Mouse (Mus musculus) hindbrain, embryonic 11.5 days (tissue): ENCODE measurements around the gene Wwc1. TPM values are rescaled to one million over a fixed set of nuclear protein-coding genes. Genes with fewer than 3 reads are reported as not detected.
A peak's percentile ranks its signal among the peaks of the same experiment; 100 is the strongest.
"Not testable (repeated sequence)": the region's sequence is repeated elsewhere in the genome, so short reads cannot be mapped to it uniquely, and the experiment has no call there.

Experiments used
- ATAC-seq: fragments of 200-750 bp; cut with Nextera tagmentation; 2 replicates; pipeline ENCODE4 v1.8.0; 2017; ENCODE audit warnings: mild to moderate bottlenecking, moderate TSS enrichment, moderate library complexity; ENCODE audit not compliant: low FRiP score
- DNase-seq: peaks from one replicate; pipeline ENCODE4 v3.0.0-alpha.2; 2015; ENCODE audit warnings: low spot score
- H3K27ac ChIP-seq: fragments of 300-500 bp; sonication (generic); 2 replicates; pipeline ENCODE4 v1.5.1; 2014; ENCODE audit warnings: mild to moderate bottlenecking, low read depth, low read length
- H3K27me3 ChIP-seq: fragments of 300-500 bp; sonication (generic); 2 replicates; pipeline ENCODE4 v1.6.1; 2014; ENCODE audit warnings: mild to moderate bottlenecking, low read length, moderate library complexity, mixed read lengths; ENCODE audit not compliant: control insufficient read depth, insufficient read depth
- H3K36me3 ChIP-seq: fragments of 300-500 bp; sonication (generic); 2 replicates; pipeline ENCODE4 v1.6.1; 2014; ENCODE audit warnings: mild to moderate bottlenecking, low read length, moderate library complexity, mixed read lengths; ENCODE audit not compliant: control insufficient read depth, insufficient read depth
- H3K4me1 ChIP-seq: fragments of 300-500 bp; sonication (generic); replicated peaks from 2 replicates; pipeline ENCODE4 v1.6.1; 2014; ENCODE audit warnings: low read length, mixed read lengths; ENCODE audit not compliant: control insufficient read depth, insufficient read depth
- H3K4me2 ChIP-seq: fragments of 300-500 bp; sonication (generic); replicated peaks from 2 replicates; pipeline ENCODE4 v1.6.1; 2014; ENCODE audit warnings: mild to moderate bottlenecking, low read depth, low read length
- H3K4me3 ChIP-seq: fragments of 300-500 bp; sonication (generic); 2 replicates; pipeline ENCODE4 v1.5.1; 2014; ENCODE audit warnings: low read depth, low read length
- H3K9ac ChIP-seq: fragments of 300-500 bp; sonication (generic); 2 replicates; pipeline ENCODE4 v1.6.1; 2014; ENCODE audit warnings: low read depth, low read length
- H3K9me3 ChIP-seq: fragments of 300-500 bp; sonication (generic); 2 replicates; pipeline ENCODE4 v1.6.1; 2016; ENCODE audit warnings: low read length; ENCODE audit not compliant: control insufficient read depth
- WGBS: fragments of 180-500 bp; shearing (Covaris S2); extraction: QIAGEN DNeasy Blood & Tissue Kit; methylation state at CpG from one replicate; pipeline ENCODE4 v1.1.7; 2014; 5-methylcytosine and 5-hydroxymethylcytosine counted together
- polyA plus RNA-seq: library from polyadenylated mRNA; unstranded; fragments of >200 nt; fragmentation: Nextera tagmentation; extraction: Ambion mirVana; gene quantifications from 2 replicates; pipeline ENCODE4 v1.2.1, GENCODE M21; 2014

The Wwc1 gene
- polyA plus RNA-seq, 1 experiment from 2014 or later = 7.0 TPM

GRCm38 (mm10) chr11:35852731-35853130 is 127.6 kb downstream of the Wwc1 start:
- no peaks in the 10 kb centered on the region for H3K27me3 ChIP-seq
- H3K4me1 ChIP-seq = peaks cover 9% of the 10 kb centered on the region
- no peaks in the 10 kb centered on the region for H3K36me3 ChIP-seq
- WGBS = 60% methylated on average over 4 of the region's 4 CpGs
- H3K4me2 ChIP-seq = no peak overlapping the region
- ATAC-seq = no peak
- no peak overlapping the region for H3K27ac ChIP-seq
- H3K9me3 ChIP-seq = no peaks in the 10 kb centered on the region
- DNase-seq = peak; percentile 71
- H3K9ac ChIP-seq = no peak overlapping the region
- H3K4me3 ChIP-seq = no peak overlapping the region

GRCm38 (mm10) chr11:35844299-35844698 is 136.0 kb downstream of the Wwc1 start:
- H3K9me3 ChIP-seq = no peaks in the 10 kb centered on the region

GRCm38 (mm10) chr11:35842560-35842959 is 137.8 kb downstream of the Wwc1 start:
- not testable (repeated sequence) for H3K27me3 ChIP-seq, H3K36me3 ChIP-seq, H3K9me3 ChIP-seq, DNase-seq, H3K27ac ChIP-seq, H3K4me3 ChIP-seq, H3K4me1 ChIP-seq, H3K4me2 ChIP-seq, ATAC-seq, H3K9ac ChIP-seq
- WGBS = 79% methylated on average over 4 of the region's 4 CpGs

More at GRCm38 (mm10) chr11:35844299-35844698, 136.0 kb downstream of the Wwc1 start:
- H3K36me3 ChIP-seq = no peaks in the 10 kb centered on the region
- H3K4me2 ChIP-seq = no peak overlapping the region
- H3K9ac ChIP-seq = no peak overlapping the region
- H3K27ac ChIP-seq = no peak overlapping the region
- WGBS = 88% methylated on average over 9 of the region's 9 CpGs
- H3K4me1 ChIP-seq = no peaks in the 10 kb centered on the region
- H3K27me3 ChIP-seq = no peaks in the 10 kb centered on the region
- ATAC-seq (no peak), DNase-seq (no peak)
- no peak overlapping the region for H3K4me3 ChIP-seq

- Histone ChIP-seq H3K9me3 (no peaks in the 10 kb centered on the region), H3K4me3 (no peak overlapping the region), H3K27me3 (no peaks in the 10 kb centered on the region), H3K4me2 (no peak overlapping the region), H3K9ac (no peak overlapping the region), H3K27ac (no peak overlapping the region), H3K4me1 (no peaks in the 10 kb centered on the region), H3K36me3 (no peaks in the 10 kb centered on the region)
- DNase-seq = no peak
- 85% methylated on average over 21 of the region's 21 CpGs for WGBS
- ATAC-seq = no peak
Measured at GRCm38 (mm10) chr11:35841738-35842325, 138.5 kb downstream of the Wwc1 start.

GRCm38 (mm10) chr11:35840806-35841205 is 139.5 kb downstream of the Wwc1 start:
- not testable (repeated sequence) for H3K4me3 ChIP-seq, H3K9ac ChIP-seq, H3K36me3 ChIP-seq, H3K4me2 ChIP-seq, H3K9me3 ChIP-seq, ATAC-seq, H3K27ac ChIP-seq, DNase-seq, H3K4me1 ChIP-seq, H3K27me3 ChIP-seq
- 90% methylated on average over 4 of the region's 4 CpGs for WGBS

- Histone ChIP-seq H3K27me3 (no peaks in the 10 kb centered on the region), H3K4me2 (no peak overlapping the region), H3K9ac (no peak overlapping the region), H3K4me1 (no peaks in the 10 kb centered on the region), H3K9me3 (no peaks in the 10 kb centered on the region), H3K4me3 (no peak overlapping the region), H3K27ac (no peak overlapping the region), H3K36me3 (no peaks in the 10 kb centered on the region)
- WGBS = 84% methylated on average over 7 of the region's 7 CpGs
- ATAC-seq = no peak
- DNase-seq = peak; percentile 43
Measured at GRCm38 (mm10) chr11:35840282-35840681, 140.0 kb downstream of the Wwc1 start.

- DNase-seq (peak; percentile 93), ATAC-seq (peak; percentile 84)
- no peaks in the 10 kb centered on the region; the same call in 1 of the 2 replicates for H3K4me1 ChIP-seq
- H3K4me2 ChIP-seq = peak overlapping the region; percentile 44
- no peaks in the 10 kb centered on the region for H3K9me3 ChIP-seq
- 22% methylated on average over 28 of the region's 28 CpGs for WGBS
- H3K9ac ChIP-seq = peak overlapping the region; percentile 37; the same call in 1 of the 2 replicates
- no peaks in the 10 kb centered on the region for H3K36me3 ChIP-seq
- H3K27me3 ChIP-seq = no peaks in the 10 kb centered on the region
- 0 out of 2 replicates have a peak overlapping the region, but pooled peaks have one; percentile 6 for H3K4me3 ChIP-seq
- peak overlapping the region; percentile 47; the same call in 1 of the 2 replicates for H3K27ac ChIP-seq
Measured at GRCm38 (mm10) chr11:35838345-35839338, 141.7 kb downstream of the Wwc1 start.

- peak overlapping the region; percentile 31; the same call in 1 of the 2 replicates for H3K27ac ChIP-seq
Measured at GRCm38 (mm10) chr11:35837156-35838126, 142.9 kb downstream of the Wwc1 start.

More at GRCm38 (mm10) chr11:35837156-35838126, 142.9 kb downstream of the Wwc1 start:
- WGBS = 82% methylated on average over 5 of the region's 5 CpGs
- H3K36me3 ChIP-seq = no peaks in the 10 kb centered on the region
- no peaks in the 10 kb centered on the region for H3K9me3 ChIP-seq
- no peak overlapping the region for H3K4me3 ChIP-seq
- no peak overlapping the region for H3K9ac ChIP-seq
- no peak overlapping the region for H3K4me2 ChIP-seq
- ATAC-seq (no peak), DNase-seq (no peak)
- no peaks in the 10 kb centered on the region for H3K27me3 ChIP-seq
- H3K4me1 ChIP-seq = peaks cover 5% of the 10 kb centered on the region; the same call in 1 of the 2 replicates
